Mouse (Mus musculus) E14TG2a.4 (cell line): ENCODE results near the gene Pbrm1.

Source experiments
- CTCF ChIP-seq: conservative IDR thresholded peaks from 2 replicates; pipeline ENCODE4 v1.5.1; 2014; ENCODE audit warnings: low read length
- NANOG ChIP-seq: IDR thresholded peaks from 2 replicates; pipeline ENCODE4 v1.6.1; 2014; ENCODE audit warnings: borderline replicate concordance, low read length, mixed read lengths
- POU5F1 ChIP-seq: IDR thresholded peaks from 2 replicates; pipeline ENCODE4 v1.6.1; 2014; ENCODE audit warnings: low read length, borderline replicate concordance

- TF ChIP-seq POU5F1 (no peak), CTCF (no peak), NANOG (no peak)
These were observed 120.0 kb downstream of the Pbrm1 start for GRCm38 (mm10) chr14:31138897-31139429.
